Mouse (Mus musculus): ENCODE data around the gene Lrrc51.

The Lrrc51 gene

DNA sequence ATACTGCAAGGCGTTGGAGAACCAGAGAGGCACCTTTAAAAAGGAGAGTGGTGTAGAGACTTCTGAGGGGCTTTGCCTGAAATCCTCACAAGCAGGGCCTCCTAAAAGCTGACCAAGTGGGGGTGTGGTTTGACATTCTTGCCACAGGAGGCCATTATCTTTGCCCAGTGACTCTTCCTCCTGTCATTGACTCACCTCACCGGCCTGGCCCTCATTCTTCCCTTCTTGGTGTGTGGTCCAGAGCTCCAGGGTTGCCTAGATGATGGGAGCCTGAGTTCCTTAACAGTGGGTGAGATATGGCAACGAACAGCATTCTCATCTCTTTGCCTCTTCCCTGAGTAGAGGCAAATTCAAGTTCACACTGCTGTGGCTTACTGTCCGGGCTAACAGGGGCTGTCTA, 22.2 kb upstream of the Lrrc51 start:
- no peak for TF ChIP-seq GATA4 (IDR thresholded peaks at IDR 0.05; ENCODE audit: insufficient replicate concordance, low read length)

DNA sequence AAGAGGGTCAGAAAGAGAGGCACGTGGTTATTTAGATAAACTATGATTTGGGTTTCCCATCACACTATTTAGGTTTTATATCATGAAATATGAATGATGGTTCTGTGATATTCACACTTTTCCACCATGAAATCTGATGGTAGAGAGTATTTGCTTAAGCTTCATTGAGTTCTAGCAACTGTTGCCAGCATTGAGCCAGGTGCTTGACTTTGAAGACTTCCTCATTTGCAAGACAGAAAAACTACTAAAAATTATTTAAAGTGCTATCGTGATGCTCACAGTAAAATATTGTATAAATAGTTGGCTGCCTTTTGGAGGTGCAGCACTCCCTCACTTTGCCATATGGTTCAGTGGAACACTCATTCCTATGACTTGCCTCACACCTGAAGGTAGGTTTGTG, 21.6 kb upstream of the Lrrc51 start:
- no peak for TF ChIP-seq GATA4 (IDR thresholded peaks at IDR 0.05; ENCODE audit: insufficient replicate concordance, low read length)

DNA sequence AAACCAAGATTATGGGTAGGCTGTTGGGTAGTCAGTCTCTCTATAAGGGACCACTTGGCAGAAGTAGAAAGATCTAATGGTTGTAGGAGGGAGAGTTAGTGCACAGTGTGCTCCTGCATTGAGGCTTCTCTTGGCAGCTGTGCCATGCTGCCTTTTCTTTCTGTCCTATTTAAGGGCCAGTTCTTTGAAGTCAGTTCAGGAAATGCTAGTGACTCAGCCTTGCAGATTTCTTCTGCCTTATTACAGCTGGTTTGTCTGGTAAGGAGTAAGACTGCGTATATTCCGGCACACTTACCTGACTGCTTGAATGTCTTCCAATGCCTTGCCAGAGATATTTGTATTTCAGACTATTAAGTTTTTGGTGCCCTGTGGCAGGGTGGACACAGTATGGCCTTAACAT, 20.5 kb upstream of the Lrrc51 start:
- TF ChIP-seq GATA4 (IDR thresholded peaks at IDR 0.05; ENCODE audit: insufficient replicate concordance, low read length): no peak

DNA sequence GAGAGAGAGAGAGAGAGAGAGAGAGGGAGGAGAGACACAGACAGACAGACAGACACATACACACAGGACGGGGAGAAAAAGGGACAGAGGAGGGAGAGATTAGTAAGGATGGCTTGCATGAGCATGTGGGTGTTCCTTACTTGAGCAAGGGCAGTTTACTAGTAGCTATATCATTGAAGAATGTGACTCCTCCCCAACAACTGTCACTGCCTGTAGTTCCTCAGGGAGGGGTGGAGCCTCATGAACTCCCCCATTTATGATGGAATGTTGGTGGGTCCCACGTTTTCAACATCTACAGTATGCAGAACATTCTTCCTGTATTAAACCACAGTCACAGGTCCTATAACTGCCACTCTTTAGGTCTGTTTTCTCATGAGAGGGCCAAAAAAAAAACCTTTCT, 18.4 kb upstream of the Lrrc51 start:
- no peak for TF ChIP-seq GATA4 (IDR thresholded peaks at IDR 0.05; ENCODE audit: insufficient replicate concordance, low read length)

DNA sequence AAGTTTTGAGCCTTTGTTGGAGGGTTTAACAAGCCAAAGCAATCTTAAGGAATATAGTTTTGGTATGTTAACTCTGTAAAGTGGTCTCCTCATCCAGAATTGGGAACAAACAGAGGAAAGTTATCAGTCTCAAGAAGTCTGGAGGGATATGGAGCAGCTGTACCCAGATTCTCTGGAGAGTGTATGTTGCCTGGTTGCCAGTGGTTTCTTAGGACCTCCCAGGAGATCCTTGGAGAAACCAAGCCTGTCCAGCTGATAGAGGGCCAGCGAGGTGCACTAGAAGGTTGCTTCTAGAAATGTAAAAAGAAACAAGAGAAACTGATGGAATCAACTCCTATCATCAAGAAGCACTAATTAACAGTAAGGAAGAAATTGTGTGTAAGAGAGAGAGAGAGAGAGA, 18.0 kb upstream of the Lrrc51 start:
- no peak for TF ChIP-seq GATA4 (IDR thresholded peaks at IDR 0.05; ENCODE audit: insufficient replicate concordance, low read length)

DNA sequence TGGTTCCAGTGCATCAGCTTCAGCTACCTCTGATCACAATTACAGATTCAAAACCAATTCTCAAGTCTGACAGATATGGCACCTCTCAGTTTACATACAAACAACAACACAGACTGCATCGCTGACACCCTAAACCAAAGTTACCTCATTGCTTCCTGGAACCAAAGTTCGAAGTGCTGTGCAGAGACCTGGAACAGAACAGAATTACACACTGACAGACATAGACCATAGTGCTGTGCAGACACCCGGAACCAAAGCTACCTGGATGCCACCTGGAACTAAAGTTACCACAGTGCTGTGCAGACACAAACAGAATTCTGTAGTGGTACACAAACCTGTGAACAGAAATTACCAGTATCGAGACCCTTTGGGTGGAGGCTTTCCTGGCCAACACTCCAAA, 6.1 kb upstream of the Lrrc51 start:
- no peak for TF ChIP-seq GATA4 (IDR thresholded peaks at IDR 0.05; ENCODE audit: insufficient replicate concordance, low read length)

DNA sequence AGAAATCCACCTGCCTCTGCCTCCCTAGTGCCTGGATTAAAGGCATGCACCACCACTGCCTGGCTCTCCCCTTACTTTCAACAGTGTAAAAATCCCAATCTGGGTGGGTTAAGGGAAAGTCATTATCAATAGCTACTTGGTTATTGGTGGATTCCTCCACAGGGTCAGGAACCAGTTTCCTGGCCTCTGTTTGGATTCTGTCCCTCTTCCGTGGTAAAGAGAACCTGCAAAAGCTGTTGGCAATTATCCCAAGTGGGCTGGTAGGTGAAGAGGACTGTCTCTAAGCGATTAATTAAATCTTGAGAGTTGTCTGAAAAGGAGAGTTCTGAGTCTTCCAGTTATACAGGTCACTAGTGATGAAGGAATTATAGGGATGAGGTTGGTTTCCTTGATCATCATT, 4.7 kb upstream of the Lrrc51 start:
- TF ChIP-seq GATA4 (IDR thresholded peaks at IDR 0.05; ENCODE audit: insufficient replicate concordance, low read length): no peak

DNA sequence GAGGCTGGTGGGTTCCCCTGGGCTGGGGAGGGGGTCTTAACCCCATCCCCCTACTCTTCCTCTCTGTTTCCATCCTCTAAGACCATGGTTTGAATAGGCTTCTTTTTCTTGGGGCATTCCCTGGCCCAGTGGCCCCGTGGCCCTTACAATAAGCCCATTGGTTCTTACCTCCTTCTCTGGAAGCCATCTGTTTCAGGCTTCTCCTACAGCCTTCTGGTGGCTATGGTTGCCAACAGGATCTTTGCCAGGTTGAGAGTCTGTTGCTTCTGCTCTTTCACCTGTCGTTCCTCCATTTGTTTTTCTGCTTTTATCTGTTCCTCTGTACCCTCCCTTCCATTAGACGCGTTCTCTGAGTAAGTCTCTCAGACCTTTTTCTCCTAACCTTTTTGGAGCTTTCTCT, 3.9 kb upstream of the Lrrc51 start:
- no peak for TF ChIP-seq GATA4 (IDR thresholded peaks at IDR 0.05; ENCODE audit: insufficient replicate concordance, low read length)

DNA sequence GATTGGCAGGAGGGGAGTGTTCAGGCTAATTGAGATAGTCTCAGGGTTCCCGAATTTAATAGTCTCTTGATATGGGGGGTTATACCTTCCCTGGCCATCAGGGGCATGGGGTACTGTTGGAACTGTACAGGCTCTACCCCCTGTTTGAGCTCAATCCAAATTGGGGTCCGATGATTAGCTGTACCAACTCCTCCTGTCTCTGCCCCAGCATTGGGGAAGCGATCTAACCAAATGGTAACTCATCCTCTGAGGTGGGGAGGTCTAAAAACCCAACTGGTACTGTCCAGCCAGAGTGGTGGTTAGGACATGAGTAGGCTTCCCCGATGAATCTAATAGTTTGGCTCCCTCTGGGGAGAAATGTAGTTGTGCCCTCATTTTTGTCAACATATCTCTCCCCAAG, 3.3 kb upstream of the Lrrc51 start:
- no peak for TF ChIP-seq GATA4 (IDR thresholded peaks at IDR 0.05; ENCODE audit: insufficient replicate concordance, low read length)

DNA sequence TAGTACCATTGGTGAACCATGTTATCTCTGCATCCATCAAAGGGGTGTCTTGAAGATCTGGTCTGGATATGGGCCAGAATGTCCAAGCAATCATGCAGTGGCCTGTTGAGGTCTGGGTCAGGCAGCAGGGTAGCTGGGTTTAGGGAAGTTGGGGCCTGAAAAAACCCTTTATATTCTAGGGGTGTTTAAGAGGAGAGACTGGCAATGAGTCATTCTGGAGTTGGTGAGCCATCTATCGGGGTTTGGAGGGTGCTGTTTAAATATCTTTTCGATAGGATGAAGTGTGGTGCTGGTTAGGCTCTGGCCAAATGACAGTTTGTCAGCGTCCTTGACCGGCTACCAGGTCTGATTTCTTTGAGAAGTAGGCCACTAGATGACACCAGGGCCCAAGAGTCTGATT, 2.3 kb upstream of the Lrrc51 start:
- TF ChIP-seq GATA4 (IDR thresholded peaks at IDR 0.05; ENCODE audit: insufficient replicate concordance, low read length): no peak

DNA sequence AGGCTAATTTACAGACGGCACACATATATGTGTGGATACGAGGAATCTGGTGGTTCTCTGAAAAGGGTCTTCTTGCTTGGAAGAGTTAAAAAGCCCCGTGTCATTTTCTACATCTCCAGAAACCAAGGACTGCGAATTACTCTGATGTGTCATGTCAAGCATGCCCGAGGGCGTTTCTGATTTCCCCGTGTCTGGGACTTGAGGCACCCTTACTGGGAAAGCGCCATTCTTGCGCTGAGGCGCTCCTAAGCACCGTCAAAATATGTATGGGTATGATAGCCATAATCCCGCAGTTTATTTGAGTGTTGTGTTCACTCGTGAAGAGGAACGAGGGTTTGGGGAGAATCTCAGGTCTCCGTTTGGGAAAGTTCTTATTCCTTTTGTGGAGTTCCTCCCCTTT, 395 bp downstream of the Lrrc51 start:
- TF ChIP-seq GATA4 (IDR thresholded peaks at IDR 0.05; ENCODE audit: insufficient replicate concordance, low read length): no peak

DNA sequence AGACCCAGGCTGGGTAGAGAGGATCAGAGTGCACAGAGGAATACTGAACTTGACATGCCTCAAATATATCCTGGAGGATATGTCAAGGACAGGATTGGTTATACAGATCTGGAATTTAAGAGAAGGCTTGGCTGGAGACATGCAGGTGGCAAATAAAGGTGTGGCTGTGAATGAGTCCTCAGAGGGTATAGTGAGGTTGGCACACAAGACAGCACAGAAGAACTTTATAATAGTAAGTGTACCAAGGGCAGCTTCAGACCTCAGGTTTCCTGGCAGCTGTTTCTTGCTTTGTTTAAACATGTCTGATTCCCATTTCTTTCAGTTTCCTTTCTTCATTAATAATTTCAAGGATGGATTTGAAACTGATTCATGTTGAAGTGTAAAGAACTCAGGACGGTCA, 1.1 kb downstream of the Lrrc51 start:
- no peak for TF ChIP-seq GATA4 (IDR thresholded peaks at IDR 0.05; ENCODE audit: insufficient replicate concordance, low read length)

DNA sequence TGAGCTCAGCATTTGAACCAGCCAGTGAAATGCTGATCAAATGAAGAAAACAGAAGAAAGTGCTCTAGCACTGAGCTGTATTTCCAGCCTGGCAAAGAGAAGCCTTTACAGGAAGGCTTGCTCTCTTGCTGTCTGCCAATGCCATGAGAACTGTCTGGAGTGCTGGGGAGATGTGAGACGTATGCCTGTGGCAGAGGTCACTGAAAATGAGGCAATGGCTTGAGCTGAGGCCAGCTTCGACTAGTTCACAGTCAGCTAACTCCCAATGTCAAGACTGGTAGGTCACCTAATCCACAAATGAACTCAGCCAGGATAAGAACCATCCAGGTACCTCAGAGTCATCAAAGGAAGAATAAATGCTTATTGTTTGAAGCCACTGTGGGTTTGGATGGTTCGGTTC, 5.6 kb downstream of the Lrrc51 start:
- no peak for TF ChIP-seq GATA4 (IDR thresholded peaks at IDR 0.05; ENCODE audit: insufficient replicate concordance, low read length)

DNA sequence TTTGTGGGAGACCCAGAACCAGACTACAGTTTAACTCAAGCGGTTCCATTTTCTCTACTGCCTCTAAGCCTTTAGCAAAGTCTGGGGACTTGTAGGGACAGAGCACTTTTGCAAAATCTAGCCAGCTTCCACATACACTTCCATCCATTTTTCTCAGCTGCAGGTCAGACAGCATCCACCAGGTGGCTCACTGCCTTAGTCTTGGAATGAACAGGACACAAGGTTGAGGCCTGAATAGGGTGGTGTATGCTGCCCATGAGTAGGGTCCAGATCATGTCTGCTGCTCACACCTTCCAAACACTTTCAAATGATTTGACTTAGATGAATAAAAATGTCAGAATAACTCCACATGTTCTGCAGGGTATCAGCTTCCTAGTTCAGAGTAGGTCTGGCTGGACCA, 15.6 kb downstream of the Lrrc51 start:
- TF ChIP-seq GATA4 (IDR thresholded peaks at IDR 0.05; ENCODE audit: insufficient replicate concordance, low read length): no peak

DNA sequence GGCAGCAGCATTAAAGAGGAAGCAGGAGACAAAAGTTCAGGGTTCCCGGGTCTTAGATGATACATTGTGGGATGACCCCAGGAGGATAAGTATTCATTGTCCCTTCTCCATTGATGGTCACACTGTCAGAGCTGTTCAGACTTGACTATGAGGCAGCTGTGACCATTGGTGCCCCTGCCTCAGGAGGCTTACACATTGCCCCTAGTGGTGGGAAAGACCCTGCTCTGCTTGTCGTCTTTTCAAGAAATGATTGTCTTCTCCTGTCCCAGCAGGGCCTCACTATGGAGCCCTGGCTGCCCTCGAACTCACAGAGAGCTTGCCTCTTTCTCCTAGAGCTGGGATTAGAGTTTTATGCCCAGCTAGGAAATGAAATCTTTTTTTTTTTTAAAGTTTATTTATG, 21.7 kb downstream of the Lrrc51 start:
- TF ChIP-seq GATA4 (IDR thresholded peaks at IDR 0.05; ENCODE audit: insufficient replicate concordance, low read length): no peak

DNA sequence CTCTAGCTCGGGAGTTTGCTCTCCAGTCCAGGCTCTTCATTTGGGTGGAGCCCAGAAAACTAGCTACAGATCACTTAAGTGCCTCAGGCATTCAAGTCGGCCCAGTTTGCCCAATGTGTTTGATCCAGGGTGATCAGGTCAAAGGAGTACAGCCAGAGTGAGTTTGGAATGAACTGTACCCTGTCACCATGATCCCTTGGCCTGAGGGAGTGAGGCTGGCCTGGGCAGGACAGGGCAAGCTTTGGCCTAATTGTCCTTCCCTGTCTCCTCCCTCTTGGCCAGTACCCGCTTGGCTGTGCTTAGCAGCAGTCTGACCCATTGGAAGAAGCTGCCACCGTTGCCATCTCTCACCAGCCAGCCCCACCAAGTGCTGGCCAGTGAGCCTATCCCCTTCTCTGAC, 23.6 kb downstream of the Lrrc51 start:
- TF ChIP-seq GATA4 (IDR thresholded peaks at IDR 0.05; ENCODE audit: insufficient replicate concordance, low read length): no peak

DNA sequence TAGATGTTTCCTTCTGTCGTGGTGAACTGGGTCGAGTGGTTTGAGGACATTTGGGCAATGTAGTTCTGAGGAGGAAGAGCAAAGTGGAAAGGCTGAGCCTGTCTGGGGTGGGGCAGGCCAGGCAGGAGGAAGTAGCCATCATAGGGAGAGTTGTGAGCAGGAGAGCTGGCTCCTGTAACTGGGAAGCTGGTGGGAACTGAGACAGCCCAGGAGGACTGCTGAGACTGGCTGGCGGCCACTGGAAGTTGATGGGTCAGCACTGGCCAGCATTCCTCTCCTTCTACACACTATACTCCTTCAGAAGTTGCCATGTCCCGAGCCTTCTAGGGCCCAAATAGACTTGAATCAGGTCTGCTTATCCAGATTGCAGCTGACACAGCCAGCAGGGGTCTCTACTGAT, 25.3 kb downstream of the Lrrc51 start:
- TF ChIP-seq GATA4 (IDR thresholded peaks at IDR 0.05; ENCODE audit: insufficient replicate concordance, low read length): no peak

DNA sequence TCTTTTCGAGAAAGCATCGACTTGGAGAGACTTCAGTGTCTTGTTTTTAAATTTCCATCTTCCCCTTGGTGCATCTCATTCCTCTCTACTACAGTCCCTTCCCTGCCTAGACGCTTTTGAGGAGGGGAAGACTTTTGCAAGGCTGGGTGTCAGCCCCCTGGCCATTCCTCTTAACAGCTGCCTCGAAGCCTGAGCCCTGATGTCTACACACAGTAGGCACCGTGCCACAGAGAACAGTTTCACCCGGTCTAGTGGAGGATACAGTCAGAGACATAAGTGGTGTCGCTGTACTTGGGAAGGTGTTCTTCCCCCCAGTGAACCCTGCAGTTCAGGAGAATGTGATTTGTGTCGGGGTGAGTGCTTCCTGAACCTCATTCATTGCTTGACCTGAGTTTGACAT, 27.0 kb downstream of the Lrrc51 start:
- no peak for TF ChIP-seq GATA4 (IDR thresholded peaks at IDR 0.05; ENCODE audit: insufficient replicate concordance, low read length)
